Comparison of ENCODE assay signal across 8 mouse cellular contexts in the genomic region with DNA sequence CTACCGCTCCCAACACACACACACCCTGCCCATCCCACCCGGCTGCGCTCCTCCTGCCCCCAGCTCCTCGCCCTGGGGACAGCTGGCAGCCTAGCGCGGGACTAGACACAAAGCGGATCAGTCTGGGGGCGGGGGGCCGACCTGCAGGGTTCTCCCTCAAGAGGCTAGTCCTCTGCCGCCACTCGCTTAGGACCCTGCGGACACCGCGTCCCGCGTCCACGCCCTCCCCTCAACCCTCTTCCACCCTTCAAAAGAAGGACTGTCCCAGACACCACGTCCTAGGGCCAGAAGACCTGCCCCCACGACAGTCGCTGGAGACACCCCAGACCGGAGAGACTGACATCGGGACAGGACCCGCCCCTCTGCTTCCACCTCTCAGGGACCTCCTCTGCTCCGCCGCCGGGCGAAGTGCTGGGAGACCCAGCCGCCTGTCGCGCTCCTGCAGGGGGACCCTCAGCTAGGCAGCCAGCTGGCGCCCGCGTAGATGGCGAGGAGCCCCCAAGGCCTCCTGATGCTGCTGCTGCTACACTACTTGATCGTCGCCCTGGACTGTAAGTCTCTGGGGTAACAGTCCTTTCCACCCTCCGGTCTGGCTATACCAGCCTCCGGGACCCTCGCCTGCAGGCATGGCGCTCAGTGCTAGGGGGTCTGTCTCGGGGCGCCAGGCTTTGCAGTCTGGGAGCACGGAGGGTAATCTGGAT. TPM values are rescaled to one million over a fixed set of nuclear protein-coding genes. Genes with fewer than 3 reads are reported as not detected.
DNase-seq lines count a peak whose midpoint lies in the region; ATAC-seq and TF ChIP-seq lines count a peak whose summit lies in the region.

A gene (plus strand): TSS at position 121 of the 701 bp plus-strand sequence.

- under 1% methylated on average over 38 of the region's 43 CpGs for WGBS in hindbrain, embryonic 14.5 days

- peak within 1 kb of the TSS; percentile 90 for H3K27ac ChIP-seq in gastrocnemius, adult 2 months
- peak within 1 kb of the TSS; percentile 82 for H3K27ac ChIP-seq in hindbrain, embryonic 14.5 days

- peaks cover 13% of the 10 kb centered on the region; the same call in 1 of the 2 replicates for H3K4me1 ChIP-seq in hindbrain, embryonic 14.5 days (replicated peaks; ENCODE audit: control insufficient read depth, insufficient read depth, low read length)

- DNase-seq in cerebellum, postnatal 36 days = peak; percentile 23 to 30
- peak; percentile 79 for DNase-seq in gastrocnemius, adult 2 months
- peak; percentile 61 for DNase-seq in hindbrain, embryonic 14.5 days (ENCODE audit: low spot score)
- DNase-seq in left cerebral cortex, adult 11 months (ENCODE audit: low spot score) = peak; percentile 17
- DNase-seq in lung, postnatal 14 days = peak; percentile 70
- peak; percentile 78 for DNase-seq in ovary, postnatal 36 days (ENCODE audit: low spot score)
- peak; percentile 48 for DNase-seq in urinary bladder, postnatal 14 days (ENCODE audit: low spot score)

- H3K27me3 ChIP-seq in hindbrain, embryonic 14.5 days (ENCODE audit: control insufficient read depth, insufficient read depth, low read length) = no peaks in the 10 kb centered on the region

- H3K36me3 ChIP-seq in hindbrain, embryonic 14.5 days (replicated peaks; ENCODE audit: control insufficient read depth, insufficient read depth) = no peaks in the 10 kb centered on the region

- H3K9ac ChIP-seq in hindbrain, embryonic 14.5 days = peak within 1 kb of the TSS; percentile 74

- peak within 1 kb of the TSS; percentile 87 for H3K4me3 ChIP-seq in gastrocnemius, adult 2 months
- peak within 1 kb of the TSS; percentile 67 for H3K4me3 ChIP-seq in hindbrain, embryonic 14.5 days (replicated peaks; ENCODE audit: low read length)

- peak; percentile 32 for ATAC-seq in activated CD4-positive, CD25-positive, alpha-beta regulatory T cell, adult 4 months
- ATAC-seq in hindbrain, embryonic 14.5 days (ENCODE audit: low FRiP score) = peak; percentile 88

- peak within 1 kb of the TSS; percentile 87 for H3K4me2 ChIP-seq in hindbrain, embryonic 14.5 days (replicated peaks)

- no peak for TF ChIP-seq CTCF in gastrocnemius, adult 2 months (IDR thresholded peaks at IDR 0.05)

- intact Hi-C loops in gastrocnemius, adult 2 months (cut with DNase I) = loop anchor here (5.0 kb wide), 1 partner anchor 37 kb away; a partner anchor contains a TSS

- H3K9me3 ChIP-seq in hindbrain, embryonic 14.5 days (ENCODE audit: control insufficient read depth, low read length) = no peaks in the 10 kb centered on the region

RNA-seq across cellular contexts. Expression of the gene that starts here (rescaled TPM):
- not detected for polyA plus RNA-seq in activated CD4-positive, CD25-positive, alpha-beta regulatory T cell, adult 4 months (2017; shearing (Covaris generic))
- total RNA-seq in gastrocnemius, adult 2 months (2021) = 10 to 100 TPM; 13.6 to 24.9 TPM
- polyA plus RNA-seq in hindbrain, embryonic 14.5 days (2014; fragmentation: Nextera tagmentation; extraction: Ambion mirVana) = 33.9 and 34.0 TPM in 2 replicates

Comparison
In these comparisons a context has a peak if more than half of its experiments do, and no peak if none do; other contexts are left out.
1. Peak in every context shown above with its lines: DNase-seq, ATAC-seq, H3K4me3 ChIP-seq and H3K27ac ChIP-seq.
2. RNA of the gene that starts here (polyA plus RNA-seq): 33.9 to 34.0 TPM in hindbrain, embryonic 14.5 days; not detected in activated CD4-positive, CD25-positive, alpha-beta regulatory T cell, adult 4 months; every median in the first group is over 10 times any median in the second.
3. Peak in ATAC-seq in activated CD4-positive, CD25-positive, alpha-beta regulatory T cell, adult 4 months; RNA of the gene not detected or under 1 TPM.
4. DNase-seq: peak in every context shown above with its lines; median percentile 79 in gastrocnemius, adult 2 months; 78 in ovary, postnatal 36 days; 70 in lung, postnatal 14 days; 61 in hindbrain, embryonic 14.5 days; 48 in urinary bladder, postnatal 14 days; 26 in cerebellum, postnatal 36 days; 17 in left cerebral cortex, adult 11 months.